Mouse (Mus musculus) frontal cortex, postnatal 10 days (tissue): Measurements from ENCODE around the gene Cox4i2.

Experiments used
- DNase-seq, 2 experiments: peaks; one replicate each; pipeline ENCODE4 v3.0.0; 2022; ENCODE audit warnings: low spot score in 2 of 2, mixed read lengths in 1 of 2

Gene Cox4i2

DNA sequence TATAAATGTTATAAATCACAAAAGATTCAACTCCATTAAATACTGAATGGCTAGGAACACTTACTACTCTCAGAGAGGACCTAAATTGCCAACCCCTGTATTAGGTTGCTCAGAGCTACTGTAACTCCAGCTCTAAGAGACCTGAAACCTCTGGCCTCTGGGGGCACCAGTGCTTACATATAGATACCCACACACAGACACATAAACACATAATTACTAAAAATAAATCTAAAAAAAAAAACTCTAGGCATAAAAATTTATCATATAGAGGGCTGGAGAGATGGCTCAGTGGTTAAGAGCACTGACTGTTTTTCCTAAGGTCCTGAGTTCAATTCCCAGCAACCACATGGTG lies 46.8 kb downstream of the Cox4i2 start:
- DNase-seq = no peak

DNA sequence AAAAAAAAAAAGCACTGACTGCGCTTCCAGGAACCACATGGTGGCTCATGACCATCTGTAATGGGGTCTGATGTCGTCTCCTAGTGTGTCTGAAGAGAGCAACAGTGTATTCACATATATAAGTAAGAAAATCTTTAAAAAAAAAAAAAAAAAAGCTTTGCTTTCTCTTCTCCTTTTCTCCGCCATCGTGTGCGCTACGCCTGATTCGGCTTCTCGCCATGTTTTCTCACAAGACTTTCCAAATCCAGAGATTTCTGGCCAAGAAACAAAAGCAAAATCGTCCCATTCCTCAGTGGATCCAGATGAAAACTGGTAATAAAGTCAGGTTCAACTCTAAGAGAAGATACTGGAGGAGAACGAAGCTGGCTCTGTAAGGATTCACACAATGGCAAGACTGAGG lies 48.3 kb downstream of the Cox4i2 start:
- no peak for DNase-seq

DNA sequence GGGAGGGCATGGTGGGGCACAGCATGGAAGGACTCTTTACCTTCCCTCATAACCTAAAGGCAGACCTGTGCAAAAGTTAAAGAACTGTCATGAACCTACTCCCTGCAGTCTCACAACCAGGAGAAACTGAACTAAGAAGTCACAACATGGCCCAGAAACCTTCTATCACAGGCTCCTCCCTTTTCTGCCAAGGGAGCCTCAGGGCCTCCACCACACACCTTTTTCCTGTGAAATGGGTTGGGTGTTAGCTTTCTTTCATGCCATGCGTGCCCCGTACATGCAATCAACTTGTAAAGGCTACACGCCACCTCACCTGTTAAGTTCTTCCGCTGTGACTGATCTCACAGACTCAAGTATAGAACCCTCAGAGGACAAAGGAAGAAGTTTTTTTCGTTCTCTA lies 49.1 kb downstream of the Cox4i2 start:
- DNase-seq = no peak

DNA sequence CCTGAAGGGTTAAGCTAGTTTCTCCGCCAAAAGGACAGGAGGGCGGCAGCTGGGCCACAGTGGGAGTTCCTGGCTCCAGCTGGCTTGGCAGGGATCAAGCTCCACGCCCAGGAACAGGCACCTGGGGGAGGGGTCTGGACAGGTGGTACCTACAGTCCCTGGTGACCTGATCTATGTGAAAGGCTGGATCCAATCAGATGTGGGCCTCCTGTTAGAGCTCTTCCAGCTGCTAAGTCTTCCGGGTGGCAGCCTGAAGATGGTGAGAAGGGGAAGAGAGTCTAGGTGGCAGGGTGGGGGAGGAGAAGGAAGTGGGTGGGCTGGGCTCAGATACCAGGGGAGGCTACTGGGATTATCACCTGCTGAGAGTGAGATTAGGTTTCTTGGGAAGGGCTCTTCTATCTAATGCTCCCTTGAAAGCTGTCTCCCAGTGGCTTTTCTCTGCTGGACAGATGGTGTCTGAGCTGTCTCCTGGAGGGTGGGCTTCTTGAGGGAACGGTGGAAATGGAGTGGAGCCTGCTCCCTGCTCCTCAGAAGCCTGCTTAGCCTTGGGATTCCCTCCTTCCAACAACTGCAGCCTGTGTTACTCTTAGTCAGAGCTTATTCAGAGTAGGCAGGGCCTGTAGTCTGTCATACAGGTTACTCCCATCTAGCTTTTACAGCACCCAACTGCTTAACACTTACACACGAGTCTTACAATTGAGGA lies 50.6 kb downstream of the Cox4i2 start:
- DNase-seq = no peak

DNA sequence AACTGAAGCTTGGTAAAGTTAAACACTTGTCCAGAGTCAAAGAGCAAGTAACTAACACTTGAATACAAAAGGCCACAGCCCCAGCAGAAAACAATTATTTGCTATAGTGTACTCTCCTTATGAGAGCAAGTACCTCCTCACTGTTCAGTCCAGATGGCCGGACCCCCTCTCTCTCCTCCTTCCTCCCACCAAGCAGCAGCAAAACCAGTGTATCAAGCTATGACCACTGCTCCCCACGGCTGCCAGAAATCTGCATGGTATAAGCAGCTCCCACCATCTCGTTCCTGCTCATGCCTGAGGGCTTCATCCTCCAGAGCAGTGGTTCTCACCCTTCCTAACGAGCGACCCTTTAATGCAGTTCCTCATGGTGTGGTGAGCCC lies 51.1 kb downstream of the Cox4i2 start:
- no peak for DNase-seq

DNA sequence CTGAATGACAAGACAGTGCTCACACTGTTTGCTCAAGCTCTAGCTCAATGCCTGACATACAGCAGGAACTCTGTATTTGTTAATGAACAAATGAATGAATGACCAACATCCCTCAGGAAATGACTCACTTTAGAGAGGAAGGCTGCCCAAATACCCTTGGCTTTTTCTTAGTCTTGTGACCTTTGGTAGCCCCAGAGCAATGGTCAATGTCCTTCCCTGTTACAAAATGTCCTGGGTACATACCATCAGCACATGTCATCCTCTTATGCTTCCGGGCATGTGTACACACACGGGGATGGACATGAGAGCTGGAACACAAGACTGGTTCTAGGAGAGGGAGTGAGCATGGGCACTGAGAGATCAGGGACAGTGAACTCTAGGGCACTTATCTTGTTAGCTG lies 52.1 kb downstream of the Cox4i2 start:
- DNase-seq = no peak

DNA sequence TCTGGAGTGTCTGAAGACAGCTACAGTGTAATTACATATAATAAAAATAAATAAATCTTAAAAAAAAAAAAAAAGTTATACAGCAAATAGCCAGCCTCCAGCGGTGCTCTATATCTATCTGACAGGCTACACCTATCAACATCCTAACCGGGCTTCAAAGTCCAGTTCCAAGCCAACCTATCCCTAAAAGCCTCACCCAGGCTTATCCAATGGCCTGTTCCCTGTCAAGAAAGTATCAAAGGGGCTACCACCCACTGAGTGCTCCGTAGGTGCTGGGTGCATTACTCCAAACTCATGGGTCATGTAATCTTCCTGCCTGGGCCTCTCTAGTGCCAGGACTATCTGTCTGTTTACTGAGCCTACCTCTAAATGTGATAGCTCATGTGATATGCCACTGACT lies 54.2 kb downstream of the Cox4i2 start:
- no peak for DNase-seq

DNA sequence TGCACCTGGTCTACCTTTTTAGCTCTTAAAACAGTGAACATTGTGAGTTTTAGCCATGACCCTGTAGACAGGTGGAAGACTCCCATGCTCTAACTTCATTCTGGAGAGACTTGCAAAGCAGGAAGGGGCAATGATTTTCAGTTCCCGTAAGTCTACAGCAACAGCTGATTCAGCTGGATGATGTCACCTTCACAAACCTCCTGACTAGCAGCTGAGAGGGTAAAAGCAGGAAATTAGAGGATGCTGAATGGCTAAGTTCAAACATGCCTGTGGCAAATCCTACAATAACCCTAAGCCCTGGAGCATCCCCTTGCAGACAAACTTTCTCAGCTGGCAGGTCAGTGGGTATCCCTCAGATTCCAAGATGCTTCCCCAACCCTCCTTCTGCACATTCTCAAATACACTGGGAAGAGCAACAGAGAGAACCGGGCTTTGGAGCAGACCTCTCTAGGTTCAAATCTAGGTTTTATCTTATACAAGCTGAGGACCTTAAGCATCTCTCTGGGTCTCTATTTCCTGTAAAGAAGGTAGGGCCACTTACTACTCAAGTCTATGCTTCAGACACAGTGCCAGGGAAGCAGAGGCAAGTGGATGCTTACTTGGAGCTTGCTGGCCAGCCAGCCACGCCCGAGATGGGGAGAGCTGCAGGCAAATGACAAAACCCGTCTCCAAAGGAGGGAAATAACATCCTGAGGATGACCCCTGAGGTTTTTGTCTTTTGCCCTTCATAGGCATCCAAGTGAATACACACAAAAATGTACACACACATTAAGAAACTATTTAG lies 56.4 kb downstream of the Cox4i2 start:
- no peak for DNase-seq

DNA sequence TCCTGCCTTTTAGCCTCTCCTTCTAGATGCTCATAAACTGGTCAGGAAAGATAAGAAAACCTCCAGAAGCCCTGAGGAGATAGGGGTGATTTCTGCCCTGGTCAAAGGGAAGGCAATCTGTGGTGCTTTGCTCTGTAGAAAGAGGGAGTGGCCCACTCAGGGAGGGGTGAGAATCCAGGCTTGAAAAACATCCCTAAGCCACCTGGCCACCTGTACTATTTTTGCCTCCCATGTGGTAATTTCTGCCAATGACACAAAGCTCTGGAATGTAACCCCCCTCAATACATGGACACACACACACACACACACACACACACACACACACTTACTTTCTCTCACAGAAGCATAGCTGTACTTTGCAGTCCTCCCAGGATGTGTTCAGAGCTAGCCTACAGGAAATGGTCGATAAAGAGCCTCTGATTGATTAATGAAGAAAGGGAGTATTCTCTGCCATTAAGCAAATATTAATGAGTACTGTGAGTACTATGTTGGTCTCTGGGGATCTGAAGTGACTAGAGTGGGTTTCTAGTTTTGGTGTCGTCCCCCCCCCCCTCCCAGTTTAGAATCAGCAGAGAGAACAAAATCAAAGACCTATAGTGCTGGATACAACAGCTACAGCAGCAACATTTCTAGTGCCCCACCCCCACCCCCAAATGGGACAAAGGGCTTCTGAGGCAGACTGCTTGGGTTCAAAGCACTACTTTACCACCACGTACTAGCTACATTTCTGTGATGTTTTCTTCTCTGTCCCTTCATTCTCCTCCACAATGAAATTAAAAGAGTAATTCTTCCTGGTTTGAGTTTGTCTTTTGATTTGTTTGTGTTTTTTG lies 57.6 kb downstream of the Cox4i2 start:
- no peak for DNase-seq

DNA sequence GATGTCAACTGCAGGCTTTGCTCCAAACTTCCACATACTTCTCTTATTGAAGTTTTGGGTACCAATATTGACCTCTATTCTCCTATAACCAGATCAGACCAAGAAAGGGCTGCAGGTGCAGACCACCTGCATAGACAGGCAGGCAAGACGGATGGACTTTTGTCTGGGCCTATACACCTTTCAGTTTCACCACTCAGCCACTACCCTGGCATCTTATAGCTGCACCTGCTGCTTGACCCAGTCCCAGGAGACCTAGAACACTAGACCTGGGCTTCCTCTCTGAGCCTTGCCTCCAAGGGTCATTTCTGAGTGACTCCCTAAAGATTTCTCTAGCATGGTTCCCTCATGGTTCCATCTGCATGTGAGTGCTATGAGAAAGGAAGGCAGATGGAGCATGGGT lies 59.3 kb downstream of the Cox4i2 start:
- no peak for DNase-seq

DNA sequence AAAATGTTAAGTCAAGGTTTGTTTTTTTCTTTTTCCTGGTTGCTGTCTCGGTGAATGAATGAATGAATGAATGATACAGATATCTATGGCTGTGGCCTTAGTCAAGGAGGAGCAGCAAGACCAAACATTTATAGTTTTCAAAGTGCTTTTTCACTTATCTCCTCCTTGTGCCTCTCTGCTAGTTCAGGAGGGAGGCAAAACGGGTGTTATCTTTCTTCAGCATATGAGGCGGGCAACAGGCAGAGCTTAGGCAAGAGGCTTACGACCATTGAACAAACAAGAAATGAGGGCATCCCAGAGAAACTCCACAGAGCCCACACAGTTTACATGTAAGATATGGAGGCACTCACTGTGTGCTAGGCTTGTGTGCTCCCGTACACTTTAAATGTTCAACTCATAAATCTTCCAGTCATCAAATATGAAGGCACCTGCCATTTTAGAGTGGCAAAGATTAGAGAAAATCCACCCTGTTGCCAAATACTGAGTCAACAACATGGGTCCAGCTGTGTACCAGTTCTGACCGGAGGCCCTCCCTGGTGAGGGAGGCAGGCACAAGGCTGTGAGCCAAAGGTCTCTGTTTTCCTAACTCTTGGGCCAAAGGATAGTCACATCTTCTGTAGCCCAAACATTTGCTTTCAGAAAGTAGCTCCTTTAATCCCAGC lies 60.4 kb downstream of the Cox4i2 start:
- DNase-seq = no peak
